13 mouse cellular contexts compared by ENCODE assay signal in genomic region chr1:38580572-38580971, GRCm38 (mm10).
"Had no signal": no experiment of that assay in that cellular context is flagged by ENCODE, and none has a peak within 500 bp of the region (broad histone marks: within the 10 kb centered on the region; RNA-seq: fewer than 3 reads in every experiment).

No protein-coding gene starts in this region.

- ATAC-seq: liver, embryonic 12.5 days; midbrain, embryonic 13.5 days had no signal

- DNase-seq: kidney, adult 8-10 months; kidney, postnatal 36 days; layer of hippocampus, adult 9-11 months; layer of hippocampus, postnatal 36 days; lung, embryonic 14.5 days; lung, postnatal 10 days; lung, postnatal 4 days; retina, postnatal 1 day; right cerebral cortex, postnatal 14 days; thymus, adult 18-20 months; thymus, postnatal 36 days had no signal
